Mouse (Mus musculus): ENCODE measurements at regions not wholly inside any gene's neighbourhood (a gene's known extent, or its start where the extent isn't known, plus 50 kb on each side); places are given as distances from the start of the nearest gene placed in this dataset.

GRCm38 (mm10) chr6:100144544-100145287 lies 142.6 kb downstream of the Rybp start:
- ATAC-seq (replicated peaks; ENCODE audit: low FRiP score, low TSS enrichment, poor library complexity, severe bottlenecking) = peak; percentile 34; the same call in 1 of the 2 replicates

GRCm38 (mm10) chr6:100143586-100144301 lies 143.5 kb downstream of the Rybp start:
- ATAC-seq (replicated peaks; ENCODE audit: low FRiP score, low TSS enrichment, poor library complexity, severe bottlenecking) = no peak

- peak; percentile 60 for ATAC-seq (replicated peaks; ENCODE audit: low FRiP score, low TSS enrichment, poor library complexity, severe bottlenecking)
Measured at GRCm38 (mm10) chr6:100141225-100141624, 146.1 kb downstream of the Rybp start.

GRCm38 (mm10) chr6:100140581-100141114 lies 146.6 kb downstream of the Rybp start:
- ATAC-seq (replicated peaks; ENCODE audit: low FRiP score, low TSS enrichment, poor library complexity, severe bottlenecking) = no peak

GRCm38 (mm10) chr6:100139809-100140208 lies 147.5 kb downstream of the Rybp start:
- no peak for ATAC-seq (replicated peaks; ENCODE audit: low FRiP score, low TSS enrichment, poor library complexity, severe bottlenecking)

- no peak for ATAC-seq (replicated peaks; ENCODE audit: low FRiP score, low TSS enrichment, poor library complexity, severe bottlenecking)
Measured at GRCm38 (mm10) chr6:100138659-100139058, 148.6 kb downstream of the Rybp start.

- no peak for ATAC-seq (replicated peaks; ENCODE audit: low FRiP score, low TSS enrichment, poor library complexity, severe bottlenecking)
Measured at GRCm38 (mm10) chr6:100135177-100135576, 152.1 kb downstream of the Rybp start.

GRCm38 (mm10) chr6:100133970-100134369 lies 153.3 kb downstream of the Rybp start:
- no peak for ATAC-seq (replicated peaks; ENCODE audit: low FRiP score, low TSS enrichment, poor library complexity, severe bottlenecking)

GRCm38 (mm10) chr6:100132916-100133600 lies 154.2 kb downstream of the Rybp start:
- no peak for ATAC-seq (replicated peaks; ENCODE audit: low FRiP score, low TSS enrichment, poor library complexity, severe bottlenecking)

- ATAC-seq (replicated peaks; ENCODE audit: low FRiP score, low TSS enrichment, poor library complexity, severe bottlenecking) = 0 out of 2 replicates have a peak, but pooled peaks have one; percentile 14
Measured at GRCm38 (mm10) chr6:100127221-100128143, 159.8 kb downstream of the Rybp start.

GRCm38 (mm10) chr6:100126736-100127135 lies 160.5 kb downstream of the Rybp start:
- no peak for ATAC-seq (replicated peaks; ENCODE audit: low FRiP score, low TSS enrichment, poor library complexity, severe bottlenecking)

- ATAC-seq (replicated peaks; ENCODE audit: low FRiP score, low TSS enrichment, poor library complexity, severe bottlenecking) = no peak
Measured at GRCm38 (mm10) chr6:100126326-100126725, 161.0 kb downstream of the Rybp start.

- no peak for ATAC-seq (replicated peaks; ENCODE audit: low FRiP score, low TSS enrichment, poor library complexity, severe bottlenecking)
Measured at GRCm38 (mm10) chr6:100121240-100121639, 166.0 kb downstream of the Rybp start.

GRCm38 (mm10) chr6:100120017-100120944 lies 167.0 kb downstream of the Rybp start:
- no peak for ATAC-seq (replicated peaks; ENCODE audit: low FRiP score, low TSS enrichment, poor library complexity, severe bottlenecking)

- ATAC-seq (replicated peaks; ENCODE audit: low FRiP score, low TSS enrichment, poor library complexity, severe bottlenecking) = no peak
Measured at GRCm38 (mm10) chr6:100117084-100117483, 170.2 kb downstream of the Rybp start.

GRCm38 (mm10) chr6:100113393-100114137 lies 173.7 kb downstream of the Rybp start:
- ATAC-seq (replicated peaks; ENCODE audit: low FRiP score, low TSS enrichment, poor library complexity, severe bottlenecking) = no peak

- ATAC-seq (replicated peaks; ENCODE audit: low FRiP score, low TSS enrichment, poor library complexity, severe bottlenecking) = no peak
Measured at GRCm38 (mm10) chr6:100110981-100111660, 176.2 kb downstream of the Rybp start.
